Mouse (Mus musculus) lung, adult 10 weeks (tissue): ENCODE measurements around the gene Zmym1. TPM values are rescaled to one million over a fixed set of nuclear protein-coding genes. Genes with fewer than 3 reads are reported as not detected.

Experiments used
- polyA plus RNA-seq: library from polyadenylated mRNA; stranded (reverse); fragments of 350-450 nt; fragmentation: Illumina TruSeq; extraction: RNeasy Lipid Tissue Mini Kit (QIAGEN cat#74804); gene quantifications from one replicate; pipeline ENCODE4 v1.2.3, GENCODE M21; 2014; ENCODE audit warnings: low read depth, low replicate concordance; ENCODE audit not compliant: insufficient read depth

Zmym1 gene
- polyA plus RNA-seq: 3.3 TPM

DNA sequence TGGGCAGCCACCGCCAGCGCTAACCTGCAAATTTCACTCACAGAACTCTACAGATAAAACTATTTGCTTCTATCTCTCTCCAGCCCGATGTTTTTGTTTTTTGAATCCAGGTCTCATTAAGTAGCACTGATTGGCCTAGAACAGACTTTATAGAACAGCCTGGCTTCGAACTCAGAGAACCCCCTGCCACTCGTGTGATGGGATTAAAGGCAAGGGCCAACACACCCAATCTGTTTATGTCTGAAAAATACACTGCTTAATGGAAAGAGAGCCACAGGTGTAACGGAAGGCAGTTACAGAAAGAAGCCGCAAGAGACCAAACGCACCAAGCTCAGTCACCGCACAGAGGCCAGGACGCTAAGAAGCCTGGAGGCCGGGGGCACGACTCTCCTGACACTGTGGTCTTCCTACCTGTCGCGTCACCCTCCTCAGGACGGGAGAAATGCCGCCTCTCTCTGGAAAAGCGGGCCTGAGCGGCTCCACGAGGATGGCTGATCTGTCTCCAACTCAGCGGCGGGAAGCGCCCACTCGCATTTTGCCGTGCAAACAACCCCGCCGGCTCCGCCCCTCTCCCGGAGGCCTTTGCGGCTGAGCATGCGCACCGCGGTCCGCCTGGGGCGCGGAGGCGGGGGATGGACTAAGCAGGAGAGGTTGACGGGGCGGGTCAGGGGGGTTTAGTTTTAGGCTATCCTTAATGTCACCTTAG lies at the start of gene Zmym1:
TSS of gene Zmym1 (minus strand) at position 568 of the 706 bp plus-strand sequence.

DNA sequence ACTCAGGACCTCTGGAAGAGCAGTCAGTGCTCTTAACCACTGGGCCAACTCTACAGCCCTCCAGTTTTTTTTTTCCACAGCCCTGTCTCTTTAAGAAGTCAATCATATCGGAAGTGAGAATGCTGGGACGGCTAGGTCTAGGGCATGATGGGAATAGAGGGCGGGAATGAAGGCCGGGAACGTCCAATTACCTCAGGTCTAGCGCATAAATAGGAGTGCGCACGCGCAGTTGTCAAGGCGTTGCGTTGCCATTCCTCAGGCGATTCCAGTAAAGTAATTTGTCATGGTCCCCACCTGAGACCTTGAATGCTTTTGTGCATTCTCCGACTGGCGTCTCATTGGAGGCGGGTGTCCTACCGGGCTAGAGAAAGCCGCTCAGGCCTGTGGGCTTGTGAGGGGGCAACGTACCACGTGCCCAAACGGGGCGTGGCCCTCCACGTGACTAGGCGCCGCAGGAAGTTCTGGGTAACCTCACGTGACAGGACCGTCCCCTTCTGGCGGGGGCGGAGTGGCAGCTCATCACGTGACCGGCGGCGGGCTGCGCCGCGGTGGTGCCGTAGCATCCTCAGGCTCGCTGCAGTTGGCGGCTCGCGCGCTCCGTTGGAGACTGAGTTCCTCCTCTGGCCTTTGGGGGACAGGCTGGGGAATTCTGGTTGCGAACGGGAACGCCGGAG lies 16.1 kb upstream of the Zmym1 start, which contains the start of gene Zmym6:
TSS of gene Zmym6 (plus strand) at position 509 of the 674 bp plus-strand sequence.

DNA sequence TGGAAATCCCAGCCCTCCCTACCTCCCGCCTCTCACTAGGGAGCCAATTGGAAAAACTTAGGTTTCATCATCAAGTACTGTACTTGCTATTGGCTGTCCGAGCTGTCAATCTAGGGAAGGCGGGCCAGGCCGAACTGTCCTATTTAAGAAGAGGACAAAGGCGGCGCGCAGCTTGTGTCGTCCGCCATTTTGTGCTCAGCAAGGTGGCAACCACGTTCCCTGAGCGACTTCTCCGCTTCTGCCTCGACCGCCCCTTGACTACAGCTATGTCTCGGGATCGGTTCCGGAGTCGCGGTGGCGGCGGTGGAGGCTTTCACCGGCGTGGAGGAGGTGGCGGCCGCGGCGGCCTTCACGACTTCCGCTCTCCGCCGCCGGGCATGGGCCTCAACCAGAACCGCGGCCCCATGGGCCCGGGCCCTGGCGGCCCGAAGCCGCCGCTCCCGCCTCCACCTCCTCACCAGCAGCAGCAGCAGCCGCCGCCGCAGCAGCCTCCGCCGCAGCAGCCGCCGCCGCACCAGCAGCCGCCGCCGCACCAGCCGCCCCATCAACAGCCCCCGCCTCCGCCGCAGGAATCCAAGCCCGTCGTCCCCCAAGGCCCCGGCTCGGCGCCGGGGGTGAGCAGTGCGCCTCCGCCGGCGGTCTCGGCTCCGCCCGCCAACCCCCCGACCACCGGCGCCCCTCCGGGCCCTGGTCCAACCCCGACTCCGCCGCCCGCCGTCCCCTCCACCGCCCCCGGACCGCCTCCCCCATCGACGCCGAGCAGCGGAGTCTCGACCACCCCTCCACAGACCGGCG lies 39.6 kb downstream of the Zmym1 start, which contains the start of gene Sfpq:
TSS of gene Sfpq (plus strand) at position 174 of the 795 bp plus-strand sequence.

Other genes starting within 250 kb of the Zmym1 start
- 5.0 TPM for gene Zmym4, start 93.0 kb downstream of the Zmym1 start, polyA plus RNA-seq
- gene Sfpq, start 39.8 kb downstream of the Zmym1 start, polyA plus RNA-seq: 94.4 TPM
- gene Zmym6, start 16.2 kb upstream of the Zmym1 start, polyA plus RNA-seq: 3.8 TPM
- 12.9 TPM for gene Tmem35b, start 62.5 kb upstream of the Zmym1 start, polyA plus RNA-seq
- gene Dlgap3, start 108.1 kb upstream of the Zmym1 start, polyA plus RNA-seq: not detected
- gene Smim12, start 182.6 kb upstream of the Zmym1 start, polyA plus RNA-seq: 51.0 TPM